21 mouse cellular contexts compared by ENCODE assay signal in genomic region chr14:97028528-97028927, GRCm38 (mm10).
"Had no signal": no experiment of that assay in that cellular context is flagged by ENCODE, and none has a peak within 500 bp of the region (broad histone marks: within the 10 kb centered on the region; RNA-seq: fewer than 3 reads in every experiment).

No protein-coding gene starts in this region.

- H3K9me3 ChIP-seq: limb, embryonic 10.5 days; limb, embryonic 13.5 days; liver, embryonic 12.5 days; lung, embryonic 15.5 days; megakaryocyte, embryonic 14.5 days; midbrain, embryonic 10.5 days; midbrain, embryonic 13.5 days; neural tube, embryonic 13.5 days had no signal

- H3K27me3 ChIP-seq: limb, embryonic 13.5 days; liver, embryonic 12.5 days; liver, embryonic 15.5 days; lung, embryonic 15.5 days; megakaryocyte, embryonic 14.5 days; midbrain, embryonic 13.5 days; neural tube, embryonic 13.5 days had no signal

- H3K36me3 ChIP-seq: limb, embryonic 10.5 days; limb, embryonic 13.5 days; liver, embryonic 12.5 days; liver, embryonic 15.5 days; lung, embryonic 15.5 days; midbrain, embryonic 10.5 days; midbrain, embryonic 13.5 days; neural tube, embryonic 13.5 days had no signal

- H3K27ac ChIP-seq: kidney, postnatal 0 days; limb, embryonic 10.5 days; limb, embryonic 13.5 days; liver, embryonic 12.5 days; liver, embryonic 15.5 days; lung, embryonic 15.5 days; midbrain, embryonic 10.5 days; midbrain, embryonic 13.5 days; neural tube, embryonic 13.5 days; stomach, postnatal 0 days had no signal

- H3K4me1 ChIP-seq: limb, embryonic 10.5 days; limb, embryonic 13.5 days; liver, embryonic 12.5 days; liver, embryonic 15.5 days; lung, embryonic 15.5 days; midbrain, embryonic 10.5 days; midbrain, embryonic 13.5 days; neural tube, embryonic 13.5 days had no signal

- H3K4me3 ChIP-seq: limb, embryonic 10.5 days; limb, embryonic 13.5 days; liver, embryonic 12.5 days; liver, embryonic 15.5 days; lung, embryonic 15.5 days; megakaryocyte, embryonic 14.5 days; midbrain, embryonic 10.5 days; midbrain, embryonic 13.5 days; myocyte; neural tube, embryonic 13.5 days had no signal

- H3K9ac ChIP-seq: limb, embryonic 13.5 days; liver, embryonic 12.5 days; liver, embryonic 15.5 days; lung, embryonic 15.5 days; midbrain, embryonic 13.5 days; neural tube, embryonic 13.5 days had no signal

- H3K4me2 ChIP-seq: limb, embryonic 13.5 days; liver, embryonic 12.5 days; liver, embryonic 15.5 days; lung, embryonic 15.5 days; midbrain, embryonic 13.5 days; neural tube, embryonic 13.5 days had no signal

- ATAC-seq: liver, embryonic 12.5 days; midbrain, embryonic 13.5 days; midbrain, embryonic 16.5 days had no signal

- DNase-seq: kidney, adult 18-20 months; kidney, postnatal 25 days; liver; lung, adult 18-20 months; lung, postnatal 10 days; lung, postnatal 36 days; thymus, adult 2 months; thymus, postnatal 14 days had no signal
